Mouse (Mus musculus) urinary bladder, postnatal 10 days (tissue): ENCODE data around the gene Tnik.

Experiments
- DNase-seq: peaks from one replicate; pipeline ENCODE4 v3.0.0; 2022; ENCODE audit warnings: low spot score

The Tnik gene

GRCm38 (mm10) chr3:28721838-28722237 lies 458.8 kb downstream of the Tnik start:
- DNase-seq, result no peak

- no peak for DNase-seq
These were observed 459.5 kb downstream of the Tnik start for GRCm38 (mm10) chr3:28722531-28722930.

GRCm38 (mm10) chr3:28723534-28723933 lies 460.5 kb downstream of the Tnik start:
- no peak for DNase-seq

GRCm38 (mm10) chr3:28725203-28725602 lies 462.2 kb downstream of the Tnik start:
- DNase-seq, result no peak
